12 mouse cellular contexts compared by ENCODE assay signal in the genomic region with DNA sequence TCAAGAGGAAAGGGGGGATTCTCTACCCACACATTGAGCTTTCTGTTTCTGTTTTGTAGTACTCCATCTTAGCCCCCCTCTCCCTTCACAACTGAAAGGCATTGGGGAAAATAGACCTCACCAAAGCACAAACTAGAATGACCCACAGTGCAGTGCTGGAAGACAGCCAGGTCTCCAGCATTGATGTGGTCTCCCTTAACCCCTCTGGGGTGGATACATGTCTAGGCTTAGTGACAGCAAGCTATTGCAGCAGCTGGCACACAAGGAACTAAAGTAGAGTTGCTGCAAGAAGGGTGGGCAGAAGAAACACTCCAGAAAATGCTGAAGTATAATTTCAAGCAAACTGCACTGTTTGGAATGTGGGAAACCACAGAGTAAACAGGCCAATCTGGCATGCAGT. TPM values are rescaled to one million over a fixed set of nuclear protein-coding genes. Genes with fewer than 3 reads are reported as not detected.
DNase-seq lines count a peak whose midpoint lies in the region; ATAC-seq lines count a peak whose summit lies in the region.
"Had no signal": no experiment of that assay in that cellular context is flagged by ENCODE, and none has a peak within 500 bp of the region (broad histone marks: within the 10 kb centered on the region; RNA-seq: fewer than 3 reads in every experiment).

No protein-coding gene starts in this region.

- DNase-seq in embryonic facial prominence, embryonic 10.5 days (ENCODE audit: low spot score) = no peak
- DNase-seq in midbrain, embryonic 10.5 days (ENCODE audit: low spot score) = no peak
- DNase-seq in forebrain, embryonic 14.5 days (ENCODE audit: low spot score) = peak; percentile 53
- DNase-seq in lung, postnatal 36 days = peak; percentile 1
- DNase-seq: cerebellum, adult 8-10 months; kidney, adult 18-20 months; liver, postnatal 0 days; retina, postnatal 1 day had no signal

- H3K27me3 ChIP-seq in embryonic facial prominence, embryonic 12.5 days = no peaks in the 10 kb centered on the region
- H3K27me3 ChIP-seq in embryonic facial prominence, embryonic 10.5 days (replicated peaks; ENCODE audit: low read depth, poor library complexity, severe bottlenecking) = no peaks in the 10 kb centered on the region
- no peaks in the 10 kb centered on the region for H3K27me3 ChIP-seq in midbrain, embryonic 13.5 days
- no peaks in the 10 kb centered on the region for H3K27me3 ChIP-seq in midbrain, embryonic 10.5 days (ENCODE audit: low read depth, poor library complexity, severe bottlenecking)
- no peaks in the 10 kb centered on the region for H3K27me3 ChIP-seq in forebrain, embryonic 14.5 days (replicated peaks; ENCODE audit: control insufficient read depth, insufficient read depth, low read length)
- no peaks in the 10 kb centered on the region for H3K27me3 ChIP-seq in intestine, embryonic 15.5 days (replicated peaks)

- H3K4me1 ChIP-seq in embryonic facial prominence, embryonic 12.5 days = no peaks in the 10 kb centered on the region
- no peaks in the 10 kb centered on the region for H3K4me1 ChIP-seq in embryonic facial prominence, embryonic 10.5 days
- H3K4me1 ChIP-seq in midbrain, embryonic 13.5 days (replicated peaks) = no peaks in the 10 kb centered on the region
- H3K4me1 ChIP-seq in midbrain, embryonic 10.5 days = no peaks in the 10 kb centered on the region
- H3K4me1 ChIP-seq in forebrain, embryonic 14.5 days (ENCODE audit: control insufficient read depth, insufficient read depth, low read length) = no peaks in the 10 kb centered on the region
- H3K4me1 ChIP-seq in intestine, embryonic 15.5 days (replicated peaks) = no peaks in the 10 kb centered on the region

- H3K4me2 ChIP-seq in embryonic facial prominence, embryonic 12.5 days (replicated peaks) = no peak overlapping the region
- no peak overlapping the region for H3K4me2 ChIP-seq in midbrain, embryonic 13.5 days (replicated peaks)
- no peak overlapping the region for H3K4me2 ChIP-seq in forebrain, embryonic 14.5 days (ENCODE audit: low read length)
- H3K4me2 ChIP-seq in intestine, embryonic 15.5 days (replicated peaks) = no peak overlapping the region

- H3K9ac ChIP-seq in embryonic facial prominence, embryonic 12.5 days = no peak overlapping the region
- no peak overlapping the region for H3K9ac ChIP-seq in midbrain, embryonic 13.5 days (replicated peaks)
- H3K9ac ChIP-seq in forebrain, embryonic 14.5 days (ENCODE audit: low read length) = no peak overlapping the region
- no peak overlapping the region for H3K9ac ChIP-seq in intestine, embryonic 15.5 days
- H3K9ac ChIP-seq: liver, postnatal 0 days had no signal

- H3K36me3 ChIP-seq in embryonic facial prominence, embryonic 12.5 days = no peaks in the 10 kb centered on the region
- H3K36me3 ChIP-seq in embryonic facial prominence, embryonic 10.5 days (replicated peaks) = no peaks in the 10 kb centered on the region
- no peaks in the 10 kb centered on the region for H3K36me3 ChIP-seq in midbrain, embryonic 13.5 days
- no peaks in the 10 kb centered on the region for H3K36me3 ChIP-seq in midbrain, embryonic 10.5 days
- no peaks in the 10 kb centered on the region for H3K36me3 ChIP-seq in forebrain, embryonic 14.5 days (ENCODE audit: control insufficient read depth, insufficient read depth, low read length)
- no peaks in the 10 kb centered on the region for H3K36me3 ChIP-seq in intestine, embryonic 15.5 days

- no peak overlapping the region for H3K27ac ChIP-seq in embryonic facial prominence, embryonic 12.5 days
- H3K27ac ChIP-seq in embryonic facial prominence, embryonic 10.5 days (replicated peaks) = no peak overlapping the region
- H3K27ac ChIP-seq in midbrain, embryonic 13.5 days = no peak overlapping the region
- H3K27ac ChIP-seq in midbrain, embryonic 10.5 days (replicated peaks) = no peak overlapping the region
- H3K27ac ChIP-seq in forebrain, embryonic 14.5 days (ENCODE audit: low read depth, low read length) = no peak overlapping the region
- H3K27ac ChIP-seq in intestine, embryonic 15.5 days = no peak overlapping the region

- no peaks in the 10 kb centered on the region for H3K9me3 ChIP-seq in embryonic facial prominence, embryonic 12.5 days
- H3K9me3 ChIP-seq in embryonic facial prominence, embryonic 10.5 days = no peaks in the 10 kb centered on the region
- no peaks in the 10 kb centered on the region for H3K9me3 ChIP-seq in midbrain, embryonic 13.5 days
- H3K9me3 ChIP-seq in midbrain, embryonic 10.5 days (replicated peaks) = no peaks in the 10 kb centered on the region
- H3K9me3 ChIP-seq in forebrain, embryonic 14.5 days (replicated peaks; ENCODE audit: control insufficient read depth, low read length) = no peaks in the 10 kb centered on the region
- H3K9me3 ChIP-seq in intestine, embryonic 15.5 days = no peaks in the 10 kb centered on the region

- peak; percentile 81 for ATAC-seq in embryonic facial prominence, embryonic 12.5 days (ENCODE audit: insufficient number of reproducible peaks, insufficient read depth, low FRiP score, low TSS enrichment)
- peak; percentile 34; the same call in 1 of the 2 replicates for ATAC-seq in midbrain, embryonic 13.5 days
- ATAC-seq in forebrain, embryonic 14.5 days = peak; percentile 83
- ATAC-seq in intestine, embryonic 15.5 days = no peak
- ATAC-seq in granulocyte monocyte progenitor cell, adult 5-6 weeks (replicated peaks; ENCODE audit: poor library complexity, severe bottlenecking) = no peak
- ATAC-seq: liver, postnatal 0 days had no signal

- H3K4me3 ChIP-seq in embryonic facial prominence, embryonic 12.5 days = no peak overlapping the region
- H3K4me3 ChIP-seq in embryonic facial prominence, embryonic 10.5 days = no peak overlapping the region
- H3K4me3 ChIP-seq in midbrain, embryonic 13.5 days (replicated peaks) = no peak overlapping the region
- H3K4me3 ChIP-seq in midbrain, embryonic 10.5 days = no peak overlapping the region
- no peak overlapping the region for H3K4me3 ChIP-seq in forebrain, embryonic 14.5 days (ENCODE audit: low read depth, low read length)
- no peak overlapping the region for H3K4me3 ChIP-seq in intestine, embryonic 15.5 days (replicated peaks)

RNA-seq across cellular contexts. Expression of gene Mef2c, which starts 45.1 kb away (rescaled TPM):
- 69.9 and 73.2 TPM in 2 replicates for polyA plus RNA-seq in embryonic facial prominence, embryonic 12.5 days (2016; fragmentation: Nextera tagmentation; extraction: Ambion mirVana)
- polyA plus RNA-seq in embryonic facial prominence, embryonic 10.5 days (2016; fragmentation: Nextera tagmentation; extraction: Ambion mirVana) = 17.9 and 18.1 TPM in 2 replicates
- 12.9 and 15.2 TPM in 2 replicates for polyA plus RNA-seq in midbrain, embryonic 13.5 days (2015; fragmentation: Nextera tagmentation; extraction: Ambion mirVana)
- 11.9 and 13.6 TPM in 2 replicates for polyA plus RNA-seq in midbrain, embryonic 10.5 days (2016; fragmentation: Nextera tagmentation; extraction: Ambion mirVana)
- 99.4 and 180 TPM in 2 replicates for polyA plus RNA-seq in forebrain, embryonic 14.5 days (2014; fragmentation: Nextera tagmentation; extraction: Ambion mirVana)
- polyA plus RNA-seq in intestine, embryonic 15.5 days (2015; fragmentation: Nextera tagmentation; extraction: Ambion mirVana) = 36.4 and 39.1 TPM in 2 replicates
- total RNA-seq in granulocyte monocyte progenitor cell, adult 5-6 weeks (2014; fragmentation: Nextera tagmentation) = 53.2 and 97.3 TPM in 2 replicates
- total RNA-seq in granulocyte monocyte progenitor cell, adult 5-6 weeks (2017) = 88.2 and 125 TPM in 2 replicates

Comparison
In these comparisons a context has a peak if more than half of its experiments do, and no peak if none do; other contexts are left out.
1. ATAC-seq: peak in embryonic facial prominence, embryonic 12.5 days (single experiment), midbrain, embryonic 13.5 days (single experiment) and forebrain, embryonic 14.5 days (single experiment); none in intestine, embryonic 15.5 days (single experiment) and granulocyte monocyte progenitor cell, adult 5-6 weeks (single experiment).
2. DNase-seq: peak in forebrain, embryonic 14.5 days (single experiment) and lung, postnatal 36 days (single experiment); none in embryonic facial prominence, embryonic 10.5 days (single experiment) and midbrain, embryonic 10.5 days (single experiment).